Mouse (Mus musculus): ENCODE results near the gene U2af2.

U2af2 gene

GRCm38 (mm10) chr7:5037467-5037866 lies 24.5 kb upstream of the U2af2 start:
- DNase-seq (ENCODE audit: low spot score): no peak

GRCm38 (mm10) chr7:5038109-5038732 lies 23.7 kb upstream of the U2af2 start, which contains the start of gene Zfp784:
Zfp784 (minus strand) TSS chr7:5038446.
- peak; percentile 94 for DNase-seq (ENCODE audit: low spot score)

DNA sequence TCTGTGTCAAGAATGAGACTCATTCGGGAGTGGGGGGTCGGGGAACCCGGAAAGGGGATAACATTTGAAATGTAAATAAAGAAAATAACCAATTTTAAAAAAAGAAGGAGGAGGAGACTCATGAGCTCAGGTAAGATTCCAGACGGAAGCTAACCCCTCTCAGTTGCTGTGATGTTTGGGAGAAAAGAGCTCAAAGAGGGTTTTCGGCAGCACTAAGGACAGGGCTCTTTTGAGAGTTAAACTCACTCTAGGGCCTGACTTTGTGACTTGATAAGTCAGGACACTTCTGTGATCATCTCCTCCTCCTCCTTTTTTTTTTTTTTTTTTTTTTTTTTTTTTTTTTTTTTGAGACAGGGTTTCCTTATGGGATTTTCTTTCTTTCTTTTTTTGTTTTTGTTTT lies 23.0 kb upstream of the U2af2 start:
- DNase-seq (ENCODE audit: low spot score): peak; percentile 13

DNA sequence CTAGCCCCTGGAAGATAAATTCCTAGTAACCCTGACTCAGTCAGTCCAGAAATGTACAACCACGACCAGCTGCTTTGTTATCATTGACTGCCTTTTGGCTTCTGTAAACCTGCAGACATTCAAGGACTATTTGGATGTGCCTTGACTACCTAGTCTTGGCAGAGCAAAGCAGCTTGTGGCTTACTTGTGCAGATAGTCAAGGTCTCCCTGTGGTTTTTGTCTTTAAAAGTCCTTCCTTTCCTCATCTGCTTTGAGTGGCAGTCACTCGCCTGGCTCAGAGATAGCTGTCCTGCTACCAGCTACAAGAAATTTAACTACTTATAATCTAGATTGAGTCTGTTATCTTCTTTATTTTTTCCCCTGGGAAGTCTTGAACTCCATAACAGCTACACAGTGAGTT lies 17.0 kb upstream of the U2af2 start:
- DNase-seq (ENCODE audit: low spot score): no peak

DNA sequence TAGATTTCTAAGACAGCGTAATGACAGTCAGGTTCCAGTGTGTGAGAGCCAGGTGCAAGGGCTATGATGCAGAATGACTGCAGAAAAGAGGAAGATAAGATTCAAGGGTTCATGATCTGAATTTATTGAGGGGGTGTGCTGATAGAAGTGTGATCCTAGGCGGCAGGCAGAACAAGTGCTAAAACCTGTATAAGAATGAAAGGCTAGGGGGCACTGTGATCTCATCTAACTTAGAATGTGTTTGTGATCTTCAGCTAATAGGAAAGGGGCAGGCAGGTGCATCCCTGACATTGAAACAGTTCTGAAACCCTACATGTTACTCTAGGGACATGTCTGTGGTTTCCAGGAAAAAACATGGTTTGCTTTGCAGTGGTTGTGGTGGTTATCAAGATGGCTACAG lies 15.8 kb upstream of the U2af2 start:
- no peak for DNase-seq (ENCODE audit: low spot score)

DNA sequence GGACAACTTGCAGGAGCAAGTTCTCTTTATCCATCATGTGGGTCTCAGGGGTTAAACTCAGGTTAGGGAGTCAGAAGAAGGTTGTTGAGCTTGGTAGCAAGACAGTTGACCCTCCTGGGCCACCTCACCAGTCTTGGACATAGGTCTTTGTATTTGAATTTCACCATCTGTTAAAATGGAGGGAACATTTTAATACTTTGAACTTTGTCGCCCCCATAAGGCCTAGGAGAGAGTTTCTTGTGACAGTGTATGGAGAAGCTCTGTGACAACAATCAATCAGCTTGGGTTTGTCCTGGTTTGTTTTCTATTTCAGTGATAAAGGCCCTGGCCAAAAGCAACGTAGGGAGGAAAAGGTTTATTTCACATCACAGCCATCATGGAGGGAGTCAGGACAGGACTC lies 14.6 kb upstream of the U2af2 start:
- DNase-seq (ENCODE audit: low spot score): peak; percentile 62

GRCm38 (mm10) chr7:5051193-5052192 lies 10.4 kb upstream of the U2af2 start, which contains the start of gene Zfp580:
Zfp580 (plus strand) TSS chr7:5051538.
- DNase-seq (ENCODE audit: low spot score): peak; percentile 86

DNA sequence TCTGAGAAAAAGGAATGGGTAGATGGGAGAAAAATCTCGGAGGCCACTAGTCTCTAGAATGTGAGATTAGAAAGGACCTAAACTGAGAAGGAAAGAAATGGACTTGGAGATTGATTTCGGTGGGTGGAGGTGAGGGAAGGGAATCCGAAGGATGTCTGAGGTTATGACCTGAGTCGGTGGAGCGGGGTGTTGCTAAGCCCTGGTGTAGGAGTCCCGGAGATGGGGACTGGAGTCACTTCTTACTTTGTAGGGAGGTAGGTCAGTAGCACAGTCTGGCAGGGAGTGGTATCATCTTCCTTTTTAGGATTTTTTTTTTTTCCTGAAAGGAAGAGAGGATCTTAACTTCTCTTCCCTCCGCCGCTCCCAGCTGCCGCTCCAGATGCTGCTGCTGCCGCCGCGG lies 9.5 kb upstream of the U2af2 start:
- peak; percentile 52 for DNase-seq (ENCODE audit: low spot score)

GRCm38 (mm10) chr7:5052931-5053343 lies 9.0 kb upstream of the U2af2 start:
- peak; percentile 15 for DNase-seq (ENCODE audit: low spot score)

DNA sequence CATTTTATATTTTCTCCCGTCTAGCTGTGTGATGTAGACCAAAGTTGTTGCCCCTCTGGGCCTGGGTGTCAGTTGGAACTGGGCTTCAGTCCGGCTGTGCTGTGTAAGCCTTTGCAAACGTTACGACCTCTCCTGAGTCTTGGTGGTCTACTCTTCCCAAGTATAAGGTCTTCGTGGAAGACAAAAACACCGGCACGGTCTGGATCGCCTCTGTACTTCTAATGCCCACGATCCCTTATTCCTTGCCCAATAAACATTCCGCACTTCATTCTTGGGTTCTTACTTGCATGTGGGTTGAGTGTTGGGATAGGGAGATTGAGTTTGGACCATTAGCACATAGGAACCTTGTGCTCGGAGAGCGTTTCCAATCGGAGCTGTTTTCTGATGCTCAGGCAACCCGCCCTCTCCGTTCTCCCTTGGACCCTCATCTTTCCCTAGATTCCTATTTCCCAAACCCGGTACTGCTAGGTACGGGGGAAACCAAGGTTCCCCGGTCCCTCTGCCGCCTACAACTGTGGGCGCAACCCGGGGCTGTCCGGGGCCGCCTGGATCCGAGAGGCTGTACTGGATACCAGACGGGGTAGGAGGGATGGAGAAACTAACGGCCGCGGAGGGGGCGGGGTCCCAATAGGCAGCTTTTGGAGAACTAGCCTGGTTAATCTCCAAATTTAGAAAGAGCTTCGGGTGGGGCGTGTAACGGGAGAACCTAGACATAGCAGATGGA lies 8.3 kb upstream of the U2af2 start:
- peak; percentile 55 for DNase-seq (ENCODE audit: low spot score)

- peak; percentile 28 for DNase-seq (ENCODE audit: low spot score)
Measured at GRCm38 (mm10) chr7:5056651-5057263, 5.2 kb upstream of the U2af2 start.

DNA sequence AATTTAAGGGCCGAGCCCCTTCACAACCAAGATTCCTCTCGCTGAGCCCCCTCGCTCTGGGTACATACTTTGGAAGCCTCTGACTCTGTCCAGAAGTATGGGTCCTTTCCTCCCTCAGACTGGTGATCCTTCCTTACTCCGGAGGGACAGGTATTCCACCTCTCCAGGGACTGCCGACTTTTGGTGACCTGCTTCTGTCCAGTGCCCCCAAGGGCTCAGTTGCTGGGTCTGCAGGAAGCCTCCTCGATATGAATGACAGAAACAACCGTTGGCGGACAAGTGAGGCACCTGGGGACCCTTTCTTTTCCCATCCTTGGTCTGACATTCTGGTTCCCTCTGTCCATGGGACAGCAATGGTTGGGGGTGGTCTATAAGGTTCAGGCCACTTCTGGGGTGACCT lies 4.6 kb upstream of the U2af2 start:
- DNase-seq (ENCODE audit: low spot score): no peak

GRCm38 (mm10) chr7:5057804-5058203 lies 4.1 kb upstream of the U2af2 start:
- DNase-seq (ENCODE audit: low spot score): peak; percentile 23

DNA sequence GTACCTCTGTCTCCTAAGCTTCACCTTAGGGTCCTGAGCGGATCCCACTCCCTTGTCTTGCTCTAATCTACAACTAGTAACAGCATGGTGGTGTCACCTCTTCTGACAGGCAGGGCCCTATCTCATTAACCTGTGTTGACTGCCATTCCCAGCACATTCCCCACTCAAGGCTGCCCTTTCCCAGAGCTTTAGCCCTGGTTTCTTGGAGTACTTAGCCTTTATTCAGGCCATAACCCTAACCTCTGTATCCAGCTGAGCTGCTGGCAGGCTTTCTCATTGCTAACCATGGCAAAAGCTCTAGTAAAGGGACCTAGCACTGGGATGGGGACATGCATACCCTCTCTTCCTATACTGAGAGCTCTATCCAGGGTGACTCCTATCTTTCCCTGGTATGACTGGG lies 3.3 kb upstream of the U2af2 start:
- DNase-seq (ENCODE audit: low spot score): no peak

DNA sequence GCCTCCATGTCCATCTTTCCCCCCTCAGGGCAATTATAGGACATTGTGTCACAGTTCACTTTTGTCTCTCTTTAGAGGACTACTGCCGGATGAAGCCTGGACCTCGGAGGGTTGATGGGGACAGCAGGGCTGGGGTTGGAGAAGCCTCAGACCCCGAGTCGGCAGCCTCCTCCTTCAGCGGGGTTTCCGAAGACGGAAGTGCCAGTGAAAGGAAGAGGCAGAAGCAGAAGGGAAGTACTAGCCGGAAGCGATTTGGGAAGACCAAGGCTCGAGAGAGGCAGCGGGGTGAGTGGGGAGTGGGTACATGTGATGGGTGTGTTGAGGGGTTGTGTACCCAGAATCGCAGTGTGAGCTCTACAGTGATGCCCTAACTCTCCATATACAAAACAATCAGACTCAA lies 2.5 kb upstream of the U2af2 start:
- DNase-seq (ENCODE audit: low spot score): no peak

DNA sequence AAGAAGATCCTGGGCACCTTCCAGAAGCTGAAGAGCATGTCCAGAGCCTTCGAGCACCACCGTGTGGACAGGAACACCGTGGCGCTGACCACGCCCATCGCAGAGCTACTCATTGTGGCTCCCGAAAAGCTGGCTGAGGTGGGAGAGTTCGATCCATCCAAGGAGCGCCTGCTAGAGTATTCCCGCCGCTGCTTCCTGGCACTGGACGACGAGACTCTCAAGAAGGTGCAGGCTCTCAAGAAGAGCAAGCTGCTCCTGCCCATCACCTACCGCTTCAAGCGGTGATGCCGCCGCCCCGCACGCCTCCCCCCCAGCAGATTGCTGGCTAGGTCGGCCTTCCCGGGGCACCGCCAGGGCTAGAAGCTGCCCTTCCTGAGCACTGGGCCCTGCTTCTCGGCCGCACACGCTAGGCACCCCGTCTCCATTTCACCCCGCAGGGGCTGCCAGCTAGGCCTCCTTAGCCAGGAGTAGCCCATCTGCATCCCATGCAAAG lies 1.7 kb upstream of the U2af2 start:
- DNase-seq (ENCODE audit: low spot score): peak; percentile 90

DNA sequence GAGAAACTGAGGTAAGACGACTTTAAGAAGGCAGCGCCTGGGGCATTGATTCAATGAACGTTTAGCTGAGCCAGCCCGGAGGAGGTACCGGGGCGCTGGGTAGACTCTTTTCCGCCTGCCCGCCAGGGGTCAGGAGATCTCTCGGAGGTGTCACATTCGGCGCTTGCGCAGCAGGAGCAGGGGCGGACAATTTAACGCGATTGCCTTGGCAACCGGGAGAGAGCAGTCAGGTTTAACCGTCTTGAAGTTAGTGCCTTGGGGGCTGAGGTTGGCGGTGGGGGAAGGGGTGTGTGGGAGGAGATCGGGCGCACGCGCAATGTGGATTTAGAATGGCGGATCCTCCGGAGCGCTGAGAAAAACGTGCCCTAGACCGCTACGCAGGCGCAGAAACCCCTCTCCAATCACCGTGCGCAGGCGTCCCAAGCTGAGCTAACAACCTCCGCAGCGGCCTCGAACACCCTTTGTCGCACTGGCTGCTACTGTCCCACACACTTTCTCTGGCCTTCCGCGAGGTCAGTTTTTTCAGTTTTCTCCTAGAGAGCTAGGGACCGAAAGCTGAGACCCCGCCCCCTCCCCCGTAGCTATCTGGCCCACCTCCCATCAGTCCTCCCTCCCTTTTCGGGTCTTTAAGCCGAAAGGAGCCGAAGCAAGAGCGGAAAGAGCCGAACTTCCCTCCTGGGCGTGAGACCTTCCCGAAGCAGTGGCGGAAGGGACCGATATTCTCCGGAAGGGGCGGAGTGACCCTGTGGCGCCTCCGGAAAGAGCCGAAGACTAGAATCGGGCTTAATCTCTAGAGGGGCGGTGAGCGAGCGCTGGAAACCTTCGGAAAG lies 784 bp upstream of the U2af2 start:
- DNase-seq (ENCODE audit: low spot score): peak; percentile 99

- peak; percentile 95 for DNase-seq (ENCODE audit: low spot score)
Measured at GRCm38 (mm10) chr7:5062360-5063001, 538 bp downstream of the U2af2 start.

GRCm38 (mm10) chr7:5064886-5065285 lies 2.9 kb downstream of the U2af2 start:
- no peak for DNase-seq (ENCODE audit: low spot score)

DNA sequence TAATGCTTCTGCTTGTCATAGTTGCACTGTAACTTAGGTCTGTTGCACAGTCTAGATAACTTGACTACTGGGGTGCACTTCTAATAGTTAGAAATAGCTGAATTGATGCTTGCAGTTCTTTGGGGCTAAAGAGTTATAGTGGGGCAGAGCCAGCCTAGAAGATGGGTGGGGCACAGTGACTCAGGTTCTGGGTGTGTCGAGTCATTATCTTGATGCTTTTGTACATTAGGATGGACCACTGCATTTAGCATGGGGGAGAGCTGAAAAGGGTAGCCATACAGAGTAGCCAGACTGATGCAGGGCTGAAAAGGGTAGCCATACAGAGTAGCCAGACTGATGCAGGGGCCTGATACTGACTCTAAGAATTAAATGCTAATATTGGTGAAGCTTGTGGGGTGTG lies 11.6 kb downstream of the U2af2 start:
- no peak for DNase-seq (ENCODE audit: low spot score)
